Mouse (Mus musculus) spleen, postnatal 0 days (tissue): ENCODE measurements around the gene Gpatch2l. TPM values are rescaled to one million over a fixed set of nuclear protein-coding genes. Genes with fewer than 3 reads are reported as not detected.

Experiments used
- polyA plus RNA-seq: library from polyadenylated mRNA; unstranded; fragments of >200 nt; fragmentation: Nextera tagmentation; extraction: Ambion mirVana; gene quantifications from 2 replicates; pipeline ENCODE4 v1.2.1, GENCODE M21; 2015

Gene Gpatch2l
- 7.8 and 9.3 TPM in 2 replicates for polyA plus RNA-seq

GRCm38 (mm10) chr12:86241604-86242536 is at the start of gene Gpatch2l:
Gpatch2l (plus strand) TSS chr12:86241858.

Other genes with a start within 250 kb of the Gpatch2l start
- gene Tgfb3, start 162.8 kb upstream of the Gpatch2l start, polyA plus RNA-seq, result 8.1 and 9.2 TPM in 2 replicates
- 13.4 and 18.2 TPM in 2 replicates for gene Ift43, start 159.3 kb upstream of the Gpatch2l start, polyA plus RNA-seq
- gene Esrrb, start 119.3 kb downstream of the Gpatch2l start, polyA plus RNA-seq, result 0.02 TPM in 1 of 2 replicates, not detected in the other